Mouse (Mus musculus) adrenal gland, postnatal 4 days (tissue): ENCODE data around the gene Cables2. TPM values are rescaled to one million over a fixed set of nuclear protein-coding genes. Genes with fewer than 3 reads are reported as not detected.
"Not testable (repeated sequence)": the region's sequence is repeated elsewhere in the genome, so short reads cannot be mapped to it uniquely, and the experiment has no call there.

Source experiments
- DNase-seq, 2 experiments: peaks; one replicate each; pipeline ENCODE4 v3.0.0; 2021 to 2022; ENCODE audit warnings: low spot score in 2 of 2, mixed read lengths in 2 of 2
- total RNA-seq, 2 experiments: library from RNA; stranded (reverse); gene quantifications; 2 replicates each; pipeline ENCODE4 v1.2.3; 2021

The Cables2 gene
- total RNA-seq, 2 experiments from 2014 or later: 19.8 to 21.2 TPM

DNA sequence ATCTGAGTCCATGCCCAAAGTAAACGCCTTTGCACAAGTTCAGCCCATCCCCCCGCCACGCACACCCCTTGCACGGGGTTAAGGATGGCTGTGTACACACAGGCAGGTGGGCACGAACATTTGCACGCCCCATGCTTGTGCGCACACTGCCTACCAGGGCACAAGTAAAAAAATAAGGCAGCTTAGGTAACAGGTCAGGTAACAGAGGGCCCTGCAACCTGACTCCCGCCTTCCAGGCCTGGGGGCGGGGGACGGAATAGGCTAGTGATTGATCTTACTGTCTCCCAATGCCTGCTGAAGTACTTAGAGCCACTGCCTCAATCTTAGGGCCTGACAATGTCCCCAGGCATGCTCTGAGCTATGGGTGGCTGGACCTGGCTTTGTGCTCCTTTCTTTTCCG lies 15.7 kb upstream of the Cables2 start:
- no peak for DNase-seq

DNA sequence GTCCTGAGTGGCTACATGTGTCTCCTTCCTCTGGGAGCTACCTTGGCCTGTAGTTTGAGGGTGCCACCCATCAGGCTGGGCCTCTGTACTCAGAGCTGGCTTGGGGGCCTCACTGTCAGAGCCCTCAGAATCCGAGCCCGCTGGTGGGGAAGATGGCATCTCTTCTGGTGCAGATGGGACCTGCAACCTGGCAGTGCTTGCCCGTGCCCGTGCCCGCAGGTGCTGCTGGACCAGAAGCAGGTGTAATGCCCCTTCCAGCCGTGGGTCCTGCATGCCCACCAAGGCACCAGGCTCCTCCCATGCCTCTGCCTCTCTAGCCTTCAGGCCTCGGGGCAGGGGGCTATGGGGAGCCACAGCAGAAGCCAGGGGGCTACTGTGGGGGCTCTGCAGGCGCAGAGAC lies 6.0 kb upstream of the Cables2 start:
- no peak for DNase-seq

DNA sequence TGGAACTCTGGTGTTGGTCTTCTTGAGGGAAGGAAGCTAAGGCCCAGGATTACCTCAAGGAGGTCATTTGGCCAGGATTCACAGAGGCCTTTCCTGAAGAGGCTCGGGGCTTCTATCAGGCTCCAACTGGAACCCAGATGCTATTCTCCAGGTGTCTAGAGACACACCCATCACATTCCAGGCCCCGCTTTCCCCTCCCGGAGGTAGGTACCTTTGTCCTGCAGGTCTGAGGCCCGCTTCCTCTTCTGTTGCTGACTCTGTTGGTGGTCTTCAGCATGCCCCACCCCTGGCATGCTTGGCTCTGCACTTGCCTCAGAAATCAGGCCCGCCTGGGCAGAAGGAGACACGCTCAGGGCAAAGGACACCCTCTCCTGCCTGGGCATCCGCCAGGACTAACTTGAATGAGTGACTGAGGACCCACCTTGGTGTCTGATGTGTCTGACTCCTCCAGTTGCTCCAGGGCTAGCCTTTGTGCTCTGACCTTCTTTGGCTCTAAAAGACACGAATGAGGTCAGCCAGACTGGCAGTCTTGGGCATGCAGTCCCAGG lies 4.6 kb upstream of the Cables2 start:
- no peak for DNase-seq

DNA sequence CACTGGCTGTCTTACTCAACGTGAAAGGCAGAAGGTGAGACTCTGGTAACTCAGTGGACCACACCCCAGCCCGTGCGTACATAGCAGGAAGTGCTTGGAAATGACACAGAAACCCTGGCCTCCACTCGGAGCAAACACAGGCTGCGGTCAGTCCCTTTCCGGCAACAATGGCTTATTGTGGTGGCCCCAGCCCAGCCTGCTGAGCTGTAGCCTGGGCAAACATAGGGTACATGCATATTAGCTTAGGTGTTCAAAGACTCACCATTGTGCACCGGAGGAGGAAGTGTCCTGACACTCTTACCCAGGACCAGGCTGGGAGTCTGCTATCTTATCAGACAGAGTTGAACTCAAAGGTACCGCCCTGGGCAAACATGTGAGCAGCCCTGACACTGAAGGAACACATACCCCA lies 3.6 kb upstream of the Cables2 start:
- no peak for DNase-seq

DNA sequence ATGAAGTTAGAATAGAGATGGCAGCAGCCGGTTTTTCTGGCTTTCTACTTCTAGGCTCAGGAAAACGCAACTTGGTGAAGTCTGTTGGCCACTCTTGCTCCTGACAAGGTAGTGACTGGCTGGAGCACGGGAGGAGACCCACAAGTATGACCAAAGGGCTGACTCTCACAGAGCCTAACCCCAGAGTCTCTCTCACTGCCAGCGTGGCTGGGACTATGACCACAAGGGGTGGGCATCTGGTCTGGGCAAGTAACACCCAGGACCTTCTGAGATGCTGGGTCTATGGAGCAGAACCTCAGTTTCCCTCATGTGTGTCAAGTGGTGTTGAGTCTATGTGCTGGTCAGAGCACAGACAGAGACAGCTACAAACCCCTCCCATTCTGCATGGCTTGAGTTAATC lies 3.1 kb upstream of the Cables2 start:
- no peak for DNase-seq

DNA sequence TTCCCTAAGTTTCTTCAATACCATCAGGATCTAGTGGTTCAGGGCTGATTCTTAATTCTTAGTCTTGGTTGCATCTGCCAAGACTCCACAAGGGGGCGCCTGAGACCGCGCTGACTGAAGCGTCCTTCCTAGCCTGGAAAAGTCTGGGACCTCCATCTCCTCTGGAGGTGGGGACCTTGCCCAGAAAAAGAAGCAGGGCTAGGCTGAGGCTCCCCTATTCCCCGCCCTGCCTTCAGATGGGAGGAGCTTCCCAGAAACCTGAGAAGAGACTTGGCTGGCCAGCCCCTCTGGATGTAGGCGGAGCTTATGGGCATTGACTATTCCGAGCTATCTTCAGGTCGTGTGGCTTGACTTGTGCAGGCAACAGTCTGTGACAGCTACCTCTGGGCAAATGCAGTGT lies 2.5 kb upstream of the Cables2 start:
- peak; percentile 52 to 68 for DNase-seq

DNA sequence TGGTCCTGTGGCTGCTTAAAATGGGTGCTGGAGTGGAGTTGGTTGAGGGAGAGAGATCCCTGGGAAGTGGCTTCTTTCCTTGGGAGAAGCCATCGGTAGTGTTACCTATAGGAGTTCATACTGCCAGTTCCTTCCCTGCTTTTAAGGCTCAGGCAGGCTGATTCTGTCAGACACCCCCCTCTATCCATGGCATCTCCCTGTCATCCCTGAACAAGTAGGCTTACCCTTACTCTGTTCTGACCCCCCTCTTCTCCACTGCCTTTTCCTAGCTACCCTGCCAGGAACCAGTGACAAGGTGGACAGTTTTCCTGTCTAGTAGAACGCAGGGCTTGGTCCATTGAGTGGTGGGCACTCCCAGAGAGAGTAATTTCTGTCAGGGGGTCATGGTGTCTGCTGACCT lies 1.2 kb upstream of the Cables2 start:
- no peak for DNase-seq

DNA sequence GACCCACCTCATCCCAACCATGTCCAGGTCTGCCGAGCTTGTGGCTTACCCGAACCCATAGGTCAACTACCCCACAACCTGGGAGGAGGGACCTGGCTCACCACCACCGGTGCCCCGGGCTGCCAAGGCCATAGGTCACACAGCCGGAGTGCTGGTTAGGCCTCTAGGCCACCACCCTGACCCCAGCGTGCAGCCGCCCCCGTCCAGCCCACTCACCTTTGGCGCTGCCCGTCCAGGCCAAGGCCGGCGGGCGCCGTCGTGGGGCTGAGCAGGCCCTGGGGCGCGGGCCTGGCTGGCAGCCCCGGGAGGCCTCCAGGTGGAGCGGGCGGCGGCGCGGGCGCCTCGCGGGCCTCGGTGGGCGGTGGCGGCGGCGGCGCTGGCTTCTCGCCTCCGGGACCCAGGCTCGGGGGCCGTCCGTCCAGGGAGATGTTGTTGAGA lies 393 bp downstream of the Cables2 start:
- DNase-seq: no peak

DNA sequence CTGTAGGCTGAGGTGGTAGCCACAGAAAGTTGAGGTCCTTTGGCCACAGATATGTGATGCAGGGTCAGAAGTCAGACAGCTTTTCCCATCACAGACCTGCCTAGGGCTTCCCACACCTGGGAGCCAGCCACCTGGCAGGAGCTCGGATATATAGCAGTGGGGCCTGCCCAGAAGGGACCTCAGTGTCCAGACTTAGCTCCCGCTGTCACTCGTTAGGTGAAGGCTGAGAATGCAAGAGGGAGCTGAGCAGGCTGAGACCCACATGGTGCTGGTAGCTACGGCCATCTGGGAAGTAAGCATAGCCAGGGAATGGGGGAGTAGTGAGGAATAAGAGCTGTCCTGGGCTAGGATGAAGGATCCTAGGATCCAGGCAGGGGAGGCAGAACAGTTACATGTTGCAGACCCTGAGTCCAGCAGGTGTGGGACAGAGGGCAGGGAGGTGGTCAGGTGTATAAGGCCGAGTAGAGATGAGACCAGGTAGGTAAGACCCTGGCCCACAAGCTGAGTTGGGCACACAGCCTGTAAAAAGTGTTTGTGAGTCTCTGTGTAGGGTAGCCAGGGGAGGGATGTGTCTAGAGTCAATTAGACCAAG lies 1.4 kb downstream of the Cables2 start:
- no peak for DNase-seq

DNA sequence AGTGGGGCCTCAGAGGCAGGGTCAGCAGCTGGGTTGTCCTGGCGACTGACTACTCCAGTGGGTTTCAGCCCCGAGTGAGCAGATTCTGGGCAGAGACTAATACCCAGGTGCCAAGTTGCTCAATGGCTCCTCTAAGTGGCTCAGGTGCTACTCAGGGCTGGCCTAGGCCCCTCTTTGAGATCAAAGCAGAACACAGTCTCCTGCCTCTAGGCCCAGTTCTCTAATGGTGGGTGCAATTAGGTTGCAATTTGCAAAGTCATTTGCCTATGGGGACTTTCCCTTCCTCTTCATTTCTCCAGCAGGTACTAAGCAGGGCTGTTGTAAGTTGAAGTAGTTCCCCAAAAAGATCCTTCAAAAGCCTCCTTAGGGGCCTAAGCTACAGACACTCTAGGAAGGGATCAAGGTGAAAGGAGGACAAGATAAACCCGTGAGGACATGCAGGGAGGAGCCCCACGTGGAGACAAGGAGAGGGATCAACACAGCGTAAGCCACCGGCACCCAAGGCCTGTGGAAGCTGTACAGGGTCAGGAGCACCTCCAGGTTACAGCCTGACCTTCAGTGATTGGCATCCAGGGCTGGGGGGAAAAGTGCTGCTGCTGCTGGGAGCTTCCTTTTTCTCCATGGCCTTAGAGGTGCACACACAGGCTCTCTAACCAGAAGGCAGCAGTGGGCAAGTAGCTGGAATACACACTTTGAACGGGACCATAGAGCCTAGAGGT lies 2.6 kb downstream of the Cables2 start:
- DNase-seq: no peak

DNA sequence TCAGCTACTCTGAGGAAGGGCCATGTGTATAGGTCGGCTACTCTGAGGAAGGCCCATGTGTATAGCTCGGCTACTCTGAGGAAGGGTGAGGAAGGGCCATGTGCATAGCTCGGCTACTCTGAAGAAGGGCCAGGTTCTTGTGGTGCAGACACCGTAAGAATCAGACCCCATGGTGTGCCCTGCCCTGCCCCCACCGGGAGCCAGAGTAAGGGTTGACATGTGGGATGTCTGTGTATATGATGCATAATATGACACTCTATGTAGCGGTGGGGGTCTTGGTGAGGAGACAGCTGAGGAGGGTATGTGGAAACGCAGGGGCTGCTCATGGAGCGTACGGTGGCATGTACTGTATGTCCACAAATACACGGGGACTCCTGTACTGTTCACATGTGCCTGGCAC lies 4.0 kb downstream of the Cables2 start:
- DNase-seq: no peak

DNA sequence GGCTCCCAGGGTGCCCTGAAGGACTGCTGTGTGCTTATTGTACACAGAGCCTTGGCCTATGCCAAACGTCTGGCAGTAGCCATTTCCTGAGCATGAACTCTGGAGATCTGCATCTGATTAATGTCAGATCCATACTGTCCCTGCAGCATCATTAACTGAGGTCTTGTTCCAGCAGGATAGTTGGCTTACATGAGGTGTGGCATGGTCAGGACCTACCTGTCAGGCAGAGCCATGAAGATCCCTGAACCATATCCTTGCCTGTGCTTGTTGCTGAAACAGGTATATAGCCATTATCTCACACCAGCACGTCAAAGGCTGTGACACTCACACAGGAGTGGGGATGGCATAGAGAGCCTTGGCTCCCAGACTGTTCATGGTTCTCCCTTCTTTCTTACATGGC lies 5.3 kb downstream of the Cables2 start:
- no peak for DNase-seq

DNA sequence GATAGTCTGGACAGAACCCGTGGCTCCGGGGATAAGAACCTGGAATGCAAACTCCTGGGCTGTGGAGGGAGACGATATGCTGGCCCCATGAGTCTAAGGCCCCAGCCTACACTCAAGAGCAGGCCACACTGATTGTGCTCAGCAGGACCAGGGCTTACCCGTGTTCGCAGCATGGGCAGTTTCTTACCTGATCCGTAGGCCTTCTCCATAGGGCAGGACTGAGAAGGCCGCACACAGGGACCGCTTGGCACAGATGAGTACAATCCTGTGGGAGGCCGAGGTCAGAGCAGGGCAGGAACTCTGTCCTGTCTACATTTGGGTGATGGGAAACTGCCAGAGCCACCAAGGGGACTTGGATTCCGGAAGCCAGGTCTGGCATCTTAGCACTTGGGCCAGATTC lies 10.4 kb downstream of the Cables2 start:
- no peak for DNase-seq

DNA sequence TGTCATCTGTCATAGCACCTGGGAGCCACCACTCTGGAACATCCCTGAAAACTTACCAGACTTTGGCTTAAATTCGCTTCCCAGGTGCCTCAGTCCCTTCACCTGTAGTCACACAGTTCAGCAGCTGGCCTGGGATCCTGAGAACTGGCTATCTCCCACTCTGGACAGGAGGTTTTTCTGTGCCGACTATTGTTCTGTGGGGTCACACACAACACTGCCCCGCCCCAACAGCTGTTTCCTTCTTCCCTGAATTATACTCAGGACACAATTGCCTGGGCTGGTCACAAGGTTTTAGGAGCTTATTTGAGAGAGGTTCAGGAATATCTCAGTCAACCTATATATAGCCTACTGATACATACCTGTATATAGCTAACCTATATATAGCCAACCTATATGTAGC lies 10.9 kb downstream of the Cables2 start:
- no peak for DNase-seq

DNA sequence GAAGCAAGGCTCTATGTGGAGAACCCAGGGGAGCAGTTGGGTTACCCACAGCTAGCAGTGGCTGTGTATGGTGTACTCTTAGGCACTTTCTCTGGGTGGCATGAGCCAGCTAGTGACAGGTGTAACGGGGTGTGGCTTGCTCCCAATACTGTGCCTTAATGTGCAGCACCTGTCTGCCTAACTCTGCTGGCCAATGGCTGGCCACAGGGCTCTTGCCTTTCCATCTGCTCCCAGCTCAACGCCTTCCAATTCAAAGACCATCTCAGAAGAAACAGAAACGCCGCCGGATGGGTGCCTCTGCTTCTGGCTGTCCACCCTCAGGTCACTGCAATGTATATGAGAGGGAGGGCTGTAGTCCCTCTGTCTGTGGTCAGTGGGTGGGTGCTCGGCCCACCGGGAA lies 11.4 kb downstream of the Cables2 start:
- no peak for DNase-seq

DNA sequence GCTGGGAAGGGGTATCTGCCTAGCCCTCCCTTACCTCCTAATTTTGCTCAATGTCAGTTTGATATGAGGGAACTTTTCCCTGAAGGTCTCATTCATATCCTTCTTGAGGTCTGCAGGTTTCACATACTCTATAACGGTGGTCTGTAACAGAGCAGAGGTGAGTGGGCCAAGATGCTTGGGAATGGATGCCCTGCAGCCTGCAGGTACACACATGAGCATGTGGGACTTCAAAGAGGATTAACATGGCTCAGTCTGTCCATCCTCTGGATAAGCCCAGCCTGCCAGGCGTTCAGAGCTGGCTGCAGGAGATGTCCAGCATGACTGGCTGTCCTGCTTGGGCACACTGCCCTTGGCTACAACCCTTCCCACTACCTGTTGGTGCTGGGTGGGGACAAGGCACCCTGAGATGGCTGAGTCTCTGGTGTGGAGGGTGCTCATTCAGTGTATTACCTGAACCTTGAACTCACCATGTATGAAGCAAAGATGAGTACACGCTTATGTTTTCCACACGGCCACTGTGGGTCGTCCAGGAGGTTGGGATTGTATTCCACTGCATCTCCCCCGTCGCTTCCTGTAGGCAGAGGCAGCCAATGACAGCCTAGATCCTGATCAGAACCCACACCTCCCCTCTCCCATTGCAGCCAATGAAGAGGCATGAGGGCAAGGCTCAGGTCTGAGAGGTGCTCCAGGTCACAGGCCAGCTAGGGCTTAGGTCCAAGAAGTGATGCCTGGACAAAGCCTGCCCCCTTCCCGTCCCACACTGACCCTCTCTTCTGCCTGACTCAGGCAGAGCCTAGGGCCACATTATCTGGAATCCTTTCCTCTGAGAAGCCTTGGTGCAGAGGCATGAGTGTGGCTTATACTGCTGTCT lies 12.5 kb downstream of the Cables2 start:
- no peak for DNase-seq

DNA sequence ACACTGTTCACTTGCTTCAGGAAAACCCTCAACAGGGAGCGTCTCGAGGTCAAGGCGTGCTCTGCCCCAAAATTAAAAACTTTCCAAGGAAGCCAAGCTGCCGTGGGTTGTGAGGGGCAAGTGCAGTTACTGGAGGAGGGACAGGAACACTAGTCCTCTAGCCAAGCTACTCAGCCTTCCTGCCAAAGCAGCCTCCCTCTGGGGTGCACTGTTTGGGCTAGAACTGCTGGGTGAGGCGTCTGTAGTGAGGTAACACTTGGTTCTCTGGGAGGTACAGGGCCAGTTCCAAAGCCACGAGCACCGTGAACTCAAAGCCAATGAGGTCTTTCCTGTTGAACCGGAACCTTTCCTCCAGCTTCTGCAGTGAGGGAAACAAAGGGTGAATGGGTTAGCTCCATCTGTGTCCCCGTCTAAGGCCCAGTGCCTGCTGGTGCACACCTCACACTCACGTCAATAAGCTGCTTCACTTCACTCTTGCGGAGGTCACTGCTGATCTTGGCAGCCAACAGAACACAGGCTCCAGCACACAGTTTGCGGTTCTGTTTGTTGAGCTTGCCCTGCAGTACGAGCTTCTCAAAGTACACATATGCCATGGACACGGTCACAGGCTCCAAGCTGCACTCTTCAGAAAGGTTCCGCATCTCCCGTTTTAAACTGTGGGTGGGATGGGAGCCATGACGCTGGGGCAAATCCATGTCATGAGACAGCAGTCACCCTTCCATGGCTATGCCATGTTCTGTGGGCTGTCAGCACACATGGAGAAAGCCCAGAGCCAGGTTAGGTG lies 13.3 kb downstream of the Cables2 start:
- not testable (repeated sequence) for DNase-seq

DNA sequence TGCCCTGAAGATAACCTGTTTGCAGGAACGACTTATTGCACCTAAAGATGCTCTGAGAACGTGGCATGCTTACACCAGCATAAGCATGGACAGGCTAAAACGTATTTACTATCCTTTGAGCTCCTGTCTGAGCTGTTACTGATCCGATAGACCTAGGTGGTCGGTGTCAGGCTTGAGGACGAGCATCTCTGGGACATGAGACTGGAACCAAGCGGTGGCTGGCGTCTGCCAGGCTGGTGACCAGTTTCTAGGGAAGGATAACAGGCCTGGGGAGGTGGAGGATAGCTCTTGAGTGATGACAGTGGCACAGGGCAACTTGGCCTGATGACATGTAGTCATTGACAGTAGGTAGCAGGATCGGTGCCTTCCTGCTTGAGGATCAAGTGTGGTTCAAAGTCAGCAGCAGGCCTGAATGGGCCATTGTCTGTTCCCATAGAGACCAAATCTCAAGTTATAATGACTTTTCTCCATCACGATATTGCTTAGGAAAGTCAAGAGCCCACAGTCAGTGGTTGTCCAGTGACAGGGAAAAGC lies 14.3 kb downstream of the Cables2 start:
- DNase-seq: not testable (repeated sequence)

DNA sequence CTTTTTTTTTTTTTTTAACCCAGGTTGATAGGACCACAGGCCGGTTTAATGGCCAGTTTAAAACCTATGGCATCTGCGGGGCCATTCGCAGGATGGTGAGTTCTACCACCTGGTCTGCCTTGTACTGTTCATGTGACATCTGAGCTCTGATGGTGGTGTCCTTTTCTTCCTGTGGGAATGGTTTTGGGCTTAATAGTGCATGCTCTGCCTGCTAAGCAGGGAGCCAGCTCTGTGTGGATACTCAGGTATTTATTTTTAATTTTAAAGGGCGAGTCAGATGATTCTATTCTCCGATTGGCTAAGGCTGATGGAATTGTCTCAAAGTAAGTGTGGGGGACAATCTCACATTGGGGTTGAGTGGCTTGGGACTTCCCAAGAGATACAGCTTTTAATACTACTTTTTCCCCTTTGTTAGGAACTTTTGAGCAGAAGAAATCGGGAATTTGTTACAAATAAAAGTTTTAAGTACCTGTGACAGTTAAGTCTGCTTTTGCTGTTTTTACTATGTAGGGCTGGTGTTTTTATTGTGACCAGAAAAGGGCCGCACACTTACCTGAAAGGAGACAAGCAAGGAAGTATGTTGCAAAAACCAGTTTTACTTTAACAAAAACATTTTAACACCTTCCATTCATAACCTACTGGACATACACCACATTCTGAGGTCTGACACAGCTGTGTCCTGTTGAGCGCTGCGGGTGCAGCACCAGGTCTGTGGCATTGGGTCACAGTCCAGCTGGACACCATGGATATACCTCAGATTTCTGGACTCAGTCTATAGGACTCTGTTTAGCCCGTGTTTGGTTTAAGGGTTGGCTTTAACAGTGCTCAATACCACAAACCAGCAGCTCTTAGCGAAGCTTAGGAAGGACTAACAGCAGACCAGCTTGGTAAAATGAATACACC lies 15.1 kb downstream of the Cables2 start:
- no peak for DNase-seq
